In genomic region chr9:66600551-66600950, GRCm38 (mm10) we compare ENCODE assay signal across 14 mouse cellular contexts.
"Had no signal": no experiment of that assay in that cellular context is flagged by ENCODE, and none has a peak within 500 bp of the region (broad histone marks: within the 10 kb centered on the region; RNA-seq: fewer than 3 reads in every experiment).

No protein-coding gene starts in this region.

- H3K9me3 ChIP-seq: limb, embryonic 13.5 days; lung, embryonic 15.5 days; midbrain, embryonic 12.5 days had no signal

- DNase-seq: kidney, adult 8-10 months; kidney, postnatal 10 days; kidney, postnatal 4 days; lung, postnatal 14 days; right cerebral cortex, postnatal 14 days; thymus, adult 2 months; thymus, postnatal 36 days had no signal

- H3K27ac ChIP-seq: layer of hippocampus, adult 2 months; limb, embryonic 13.5 days; liver, embryonic 14.5 days; lung, embryonic 15.5 days; midbrain, embryonic 12.5 days had no signal

- H3K27me3 ChIP-seq: lung, embryonic 15.5 days had no signal

- H3K36me3 ChIP-seq: limb, embryonic 13.5 days; lung, embryonic 15.5 days; midbrain, embryonic 12.5 days had no signal

- H3K9ac ChIP-seq: limb, embryonic 13.5 days; liver, embryonic 14.5 days; lung, embryonic 15.5 days; midbrain, embryonic 12.5 days had no signal

- H3K4me3 ChIP-seq: layer of hippocampus, adult 2 months; limb, embryonic 13.5 days; lung, embryonic 15.5 days; midbrain, embryonic 12.5 days had no signal

- ATAC-seq: intestine, postnatal 0 days; midbrain, embryonic 16.5 days had no signal

- H3K4me2 ChIP-seq: limb, embryonic 13.5 days; lung, embryonic 15.5 days; midbrain, embryonic 12.5 days had no signal
